Mouse (Mus musculus): Measurements from ENCODE around the gene Acox2.

The Acox2 gene

GRCm38 (mm10) chr14:8213803-8214224, 45.3 kb downstream of the Acox2 start, which contains the start of gene Kctd6:
Gene Kctd6 (plus strand): TSS chr14:8214140.
- peak; percentile 94 for DNase-seq (ENCODE audit: low spot score)

DNA sequence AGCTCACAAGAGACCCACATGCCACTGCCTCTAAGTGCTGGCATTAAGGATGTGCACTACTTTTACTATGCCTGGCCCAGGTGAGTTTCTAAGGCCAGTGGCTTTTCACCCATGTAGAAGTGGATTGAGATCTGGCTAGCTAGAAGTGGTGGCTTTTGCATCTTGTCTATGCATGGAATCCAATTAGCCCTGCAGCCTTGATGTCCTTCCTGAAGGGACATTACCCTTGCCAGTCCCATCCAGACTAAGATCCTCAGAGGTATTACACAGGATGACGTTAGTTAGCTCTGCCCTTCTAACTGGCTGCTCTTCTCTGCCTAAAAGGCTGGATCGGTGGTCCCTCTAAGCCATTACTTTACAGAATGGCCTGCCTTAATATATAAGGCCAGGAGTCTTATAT, 46.2 kb downstream of the Acox2 start:
- no peak for DNase-seq (ENCODE audit: low spot score)

GRCm38 (mm10) chr14:8209896-8210295, 49.3 kb downstream of the Acox2 start:
- DNase-seq (ENCODE audit: low spot score) = no peak

- DNase-seq (ENCODE audit: low spot score) = no peak
These were observed 50.3 kb downstream of the Acox2 start for GRCm38 (mm10) chr14:8208876-8209275.

DNA sequence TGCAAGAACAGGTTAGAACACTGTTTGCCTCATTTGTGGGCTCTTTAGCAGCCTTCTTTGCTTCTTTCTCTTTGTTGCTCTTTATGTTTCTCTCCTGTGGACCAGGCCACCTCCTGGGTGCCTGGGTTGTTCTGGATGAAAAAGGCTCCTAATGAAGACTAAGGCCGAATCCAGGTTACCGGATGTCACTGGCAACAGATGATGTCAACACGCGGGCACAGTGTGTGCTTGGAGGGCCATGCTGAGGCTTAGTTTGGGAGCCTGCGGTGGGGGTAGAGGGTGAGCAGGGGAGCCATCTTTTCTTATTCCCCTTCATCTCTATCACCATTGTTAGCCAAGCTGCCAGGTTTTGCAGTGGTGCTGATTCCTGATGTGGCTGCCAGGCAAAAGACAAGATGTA, 51.6 kb downstream of the Acox2 start:
- DNase-seq (ENCODE audit: low spot score) = no peak

DNA sequence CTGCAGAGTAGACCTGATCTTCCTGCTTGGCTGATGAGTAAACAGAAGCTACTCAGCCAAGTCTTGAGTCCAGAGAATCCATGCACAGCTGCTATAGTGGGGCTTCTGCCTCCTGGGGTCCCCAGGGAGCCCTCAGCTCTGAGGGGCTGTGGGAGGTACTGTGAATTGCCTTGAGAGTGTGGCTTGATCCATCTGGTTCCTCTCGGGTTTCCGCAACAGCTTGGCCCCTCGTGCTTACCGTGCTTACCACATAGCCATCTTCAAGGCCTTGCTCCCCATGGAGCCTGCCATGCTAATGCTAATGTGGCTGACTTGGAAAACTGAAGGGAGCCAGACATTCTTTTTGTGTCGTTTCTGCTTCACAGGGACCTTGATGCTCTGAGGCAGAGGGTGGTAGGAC, 52.0 kb downstream of the Acox2 start:
- DNase-seq (ENCODE audit: low spot score) = no peak

DNA sequence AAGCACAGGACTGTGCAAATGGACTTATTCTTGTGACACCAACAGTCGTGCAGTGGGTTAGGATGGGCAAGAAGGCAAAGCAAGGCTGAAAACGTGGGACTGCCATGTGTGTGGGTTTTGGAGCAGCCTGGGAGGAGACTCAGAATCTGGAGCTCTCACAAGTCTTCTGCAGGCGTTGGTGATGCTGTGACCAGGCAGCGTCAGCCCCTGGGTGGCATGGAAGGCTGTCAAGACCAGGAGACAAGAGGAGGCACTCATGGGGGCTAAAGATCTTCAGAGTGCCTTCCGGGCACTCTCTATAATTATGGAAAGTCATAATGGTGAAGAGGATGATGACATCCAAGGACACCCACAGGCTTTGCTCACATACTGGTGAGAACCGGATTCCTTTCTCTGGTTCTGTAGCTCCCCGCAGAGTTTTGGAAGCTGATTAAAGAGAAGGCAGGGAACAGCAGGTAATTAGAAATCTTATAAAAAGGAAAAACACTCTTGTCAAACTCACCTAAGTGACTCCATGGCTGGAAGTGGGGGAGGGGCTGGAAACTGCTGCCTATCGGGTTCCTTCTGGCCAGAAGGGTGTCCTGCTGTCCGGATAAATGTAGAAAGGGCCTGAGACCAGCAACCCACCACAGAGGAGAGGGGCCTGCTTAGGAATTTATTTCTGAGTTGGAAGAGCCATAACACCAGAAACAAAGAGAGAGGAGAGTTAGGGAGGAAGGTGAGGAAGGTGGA, 52.8 kb downstream of the Acox2 start:
- DNase-seq (ENCODE audit: low spot score) = no peak

GRCm38 (mm10) chr14:8201715-8202114, 57.4 kb downstream of the Acox2 start:
- no peak for DNase-seq (ENCODE audit: low spot score)

- DNase-seq (ENCODE audit: low spot score) = no peak
These were observed 58.4 kb downstream of the Acox2 start for GRCm38 (mm10) chr14:8200769-8201168.

GRCm38 (mm10) chr14:8192727-8193126, 66.4 kb downstream of the Acox2 start:
- no peak for DNase-seq (ENCODE audit: low spot score)

GRCm38 (mm10) chr14:8191331-8191965, 67.7 kb downstream of the Acox2 start:
- no peak for DNase-seq (ENCODE audit: low spot score)

DNA sequence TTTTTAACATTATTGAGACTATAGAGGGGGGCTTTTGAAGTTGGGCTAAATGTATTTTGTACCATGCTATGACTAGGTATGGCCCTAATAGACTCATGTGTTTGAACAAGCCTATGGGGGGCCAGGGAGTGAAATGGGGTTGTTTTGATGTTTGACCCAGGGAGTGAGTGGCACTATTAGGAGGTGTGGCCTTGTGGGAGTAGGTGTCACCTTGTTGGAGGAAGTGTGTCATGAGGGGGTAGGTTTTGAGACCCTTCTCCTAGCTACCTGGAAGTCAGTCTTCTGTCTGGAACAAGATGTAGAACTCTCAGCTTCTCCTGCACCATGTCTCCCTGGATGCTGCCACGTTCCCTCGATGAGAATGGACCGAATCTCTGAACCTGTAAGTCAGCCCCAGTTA, 68.6 kb downstream of the Acox2 start:
- DNase-seq (ENCODE audit: low spot score) = no peak

DNA sequence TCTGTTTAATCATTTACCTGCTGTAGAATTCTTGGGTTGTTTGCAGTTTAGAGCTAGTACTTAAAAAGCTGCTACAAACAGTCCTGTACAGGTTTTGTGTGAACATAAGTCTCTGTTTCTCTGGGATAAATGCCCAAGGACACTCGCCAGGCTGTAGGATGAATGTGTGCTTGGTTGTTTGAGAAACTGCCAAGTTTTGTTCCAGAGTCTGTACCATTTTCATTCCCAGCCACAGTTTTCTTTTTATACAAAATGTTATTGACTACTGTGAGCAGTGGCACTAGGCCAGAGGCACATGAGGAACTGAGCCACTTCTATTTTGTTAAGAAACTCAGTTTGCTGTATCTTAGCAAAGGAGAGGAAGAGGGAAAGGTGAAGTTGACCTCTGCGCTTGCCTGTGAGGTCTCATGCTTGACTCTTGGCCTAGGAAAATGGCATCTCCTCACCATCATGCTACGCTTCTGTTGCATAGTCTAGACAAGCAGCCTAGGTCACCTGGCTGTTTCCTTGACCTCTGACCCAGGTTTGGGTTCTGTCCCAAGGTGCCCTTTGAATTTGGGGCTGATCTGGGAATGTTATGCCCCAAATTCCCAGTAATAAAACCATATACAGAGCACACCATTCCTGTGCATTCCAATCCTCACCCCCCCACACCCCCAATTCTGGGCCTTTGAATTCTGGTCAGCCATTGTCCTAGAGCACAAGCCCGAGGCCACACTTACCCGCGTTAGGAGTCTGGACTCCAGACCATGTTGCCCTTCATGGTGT, 72.7 kb downstream of the Acox2 start:
- DNase-seq (ENCODE audit: low spot score) = no peak

GRCm38 (mm10) chr14:8183330-8183729, 75.8 kb downstream of the Acox2 start:
- peak; percentile 8 for DNase-seq (ENCODE audit: low spot score)

DNA sequence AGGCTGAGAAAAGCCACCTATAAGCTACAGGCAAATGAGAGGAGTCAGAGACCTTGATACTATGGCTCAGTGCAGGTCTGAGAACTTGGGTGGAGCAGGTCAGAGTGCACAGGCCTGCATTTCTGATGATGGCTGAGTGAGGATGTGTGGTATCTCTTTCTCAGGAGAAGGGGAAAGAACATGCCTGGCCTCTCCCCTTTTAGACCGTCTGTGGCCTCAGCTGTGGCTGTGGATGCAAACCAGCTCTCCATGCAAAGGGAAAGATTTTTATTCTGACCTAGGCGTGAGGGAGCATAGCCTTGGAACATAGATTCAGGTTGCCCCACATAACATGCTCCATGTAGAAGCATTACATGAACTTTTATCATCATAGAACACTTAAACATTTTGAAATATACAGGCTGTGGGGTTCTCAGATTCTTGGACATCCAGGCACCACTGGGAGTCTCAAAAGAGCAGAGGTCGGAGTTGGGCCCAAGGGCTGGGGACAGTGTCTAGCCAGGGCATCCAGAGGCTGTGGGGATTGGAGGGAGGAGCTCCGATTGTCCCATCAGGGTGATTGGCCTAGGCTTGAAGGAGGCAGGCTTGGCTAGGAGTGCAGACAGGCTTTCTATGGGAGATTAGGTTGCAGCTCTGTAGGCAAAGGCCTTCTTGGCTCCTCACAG, 78.7 kb downstream of the Acox2 start:
- no peak for DNase-seq (ENCODE audit: low spot score)

DNA sequence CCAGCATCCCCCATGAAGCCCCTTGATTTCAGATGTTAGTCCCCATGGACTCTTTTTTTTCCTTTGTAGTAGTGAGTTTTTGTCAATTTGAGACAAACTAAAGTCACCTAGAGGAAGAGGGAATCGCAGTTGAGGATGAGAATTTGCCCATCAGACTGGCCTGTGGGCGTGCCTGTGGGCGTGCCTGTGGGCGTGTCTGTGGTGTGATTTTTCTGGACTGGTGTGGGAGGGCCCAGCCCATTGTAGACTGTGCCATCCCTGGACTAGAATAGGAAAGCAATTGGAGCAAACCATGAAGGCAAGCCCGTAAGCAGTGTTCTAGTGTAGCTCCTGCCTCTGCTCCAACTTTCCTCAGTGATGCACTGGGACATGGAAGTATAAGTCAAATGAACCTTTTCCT, 82.9 kb downstream of the Acox2 start:
- no peak for DNase-seq (ENCODE audit: low spot score)
